Mouse (Mus musculus): ENCODE data around the gene Postn. TPM values are rescaled to one million over a fixed set of nuclear protein-coding genes. Genes with fewer than 3 reads are reported as not detected.

The Postn gene
- polyA plus RNA-seq, 1 experiment: 10.1 TPM

GRCm38 (mm10) chr3:54411052-54411451 is 50.1 kb downstream of the Postn start:
- no peak overlapping the region for H3K4me3 ChIP-seq (ENCODE audit: low read depth, low read length)
- TF ChIP-seq EP300 (IDR thresholded peaks at IDR 0.05; ENCODE audit: insufficient read depth, low read depth, low read length): no peak
- TF ChIP-seq POLR2A (IDR thresholded peaks at IDR 0.05; ENCODE audit: insufficient read depth, low read length): no peak
- no peak for TF ChIP-seq CTCF (IDR thresholded peaks at IDR 0.05; ENCODE audit: low read depth, low read length)
- no peaks in the 10 kb centered on the region for H3K27me3 ChIP-seq (ENCODE audit: control insufficient read depth, insufficient read depth, low read length, poor library complexity, severe bottlenecking)
- no peak overlapping the region for H3K27ac ChIP-seq (ENCODE audit: insufficient read depth, low read length)
- no peak overlapping the region for H3K9ac ChIP-seq (ENCODE audit: low read depth, poor library complexity, severe bottlenecking)
- H3K9me3 ChIP-seq (replicated peaks; ENCODE audit: control insufficient read depth, insufficient read depth, low read length, poor library complexity, severe bottlenecking): no peaks in the 10 kb centered on the region
- H3K36me3 ChIP-seq (ENCODE audit: control insufficient read depth, insufficient read depth, low read length, poor library complexity, severe bottlenecking): no peaks in the 10 kb centered on the region
- no peaks in the 10 kb centered on the region for H3K4me1 ChIP-seq (ENCODE audit: control insufficient read depth, insufficient read depth, low read length)

- Histone ChIP-seq H3K4me3 (ENCODE audit: low read depth, low read length) (no peak overlapping the region), H3K9me3 (replicated peaks; ENCODE audit: control insufficient read depth, insufficient read depth, low read length, poor library complexity, severe bottlenecking) (no peaks in the 10 kb centered on the region), H3K27me3 (ENCODE audit: control insufficient read depth, insufficient read depth, low read length, poor library complexity, severe bottlenecking) (no peaks in the 10 kb centered on the region), H3K36me3 (ENCODE audit: control insufficient read depth, insufficient read depth, low read length, poor library complexity, severe bottlenecking) (no peaks in the 10 kb centered on the region), H3K27ac (ENCODE audit: insufficient read depth, low read length) (no peak overlapping the region), H3K9ac (ENCODE audit: low read depth, poor library complexity, severe bottlenecking) (no peak overlapping the region), H3K4me1 (ENCODE audit: control insufficient read depth, insufficient read depth, low read length) (no peaks in the 10 kb centered on the region)
- TF ChIP-seq EP300 (IDR thresholded peaks at IDR 0.05; ENCODE audit: insufficient read depth, low read depth, low read length): no peak
- TF ChIP-seq CTCF (IDR thresholded peaks at IDR 0.05; ENCODE audit: low read depth, low read length): no peak
- no peak for TF ChIP-seq POLR2A (IDR thresholded peaks at IDR 0.05; ENCODE audit: insufficient read depth, low read length)
Observed at GRCm38 (mm10) chr3:54412885-54413583, 52.1 kb downstream of the Postn start.

- Histone ChIP-seq H3K27ac (ENCODE audit: insufficient read depth, low read length) (no peak overlapping the region), H3K4me1 (ENCODE audit: control insufficient read depth, insufficient read depth, low read length) (no peaks in the 10 kb centered on the region), H3K9me3 (replicated peaks; ENCODE audit: control insufficient read depth, insufficient read depth, low read length, poor library complexity, severe bottlenecking) (no peaks in the 10 kb centered on the region), H3K27me3 (ENCODE audit: control insufficient read depth, insufficient read depth, low read length, poor library complexity, severe bottlenecking) (no peaks in the 10 kb centered on the region), H3K9ac (ENCODE audit: low read depth, poor library complexity, severe bottlenecking) (no peak overlapping the region), H3K4me3 (ENCODE audit: low read depth, low read length) (no peak overlapping the region), H3K36me3 (ENCODE audit: control insufficient read depth, insufficient read depth, low read length, poor library complexity, severe bottlenecking) (no peaks in the 10 kb centered on the region)
- no peak for TF ChIP-seq CTCF (IDR thresholded peaks at IDR 0.05; ENCODE audit: low read depth, low read length)
- TF ChIP-seq POLR2A (IDR thresholded peaks at IDR 0.05; ENCODE audit: insufficient read depth, low read length): no peak
- no peak for TF ChIP-seq EP300 (IDR thresholded peaks at IDR 0.05; ENCODE audit: insufficient read depth, low read depth, low read length)
Observed at GRCm38 (mm10) chr3:54413584-54413897, 52.6 kb downstream of the Postn start.

- Histone ChIP-seq H3K9ac (ENCODE audit: low read depth, poor library complexity, severe bottlenecking) (no peak overlapping the region), H3K27me3 (ENCODE audit: control insufficient read depth, insufficient read depth, low read length, poor library complexity, severe bottlenecking) (no peaks in the 10 kb centered on the region), H3K36me3 (ENCODE audit: control insufficient read depth, insufficient read depth, low read length, poor library complexity, severe bottlenecking) (no peaks in the 10 kb centered on the region), H3K4me3 (ENCODE audit: low read depth, low read length) (no peak overlapping the region), H3K27ac (ENCODE audit: insufficient read depth, low read length) (no peak overlapping the region), H3K9me3 (replicated peaks; ENCODE audit: control insufficient read depth, insufficient read depth, low read length, poor library complexity, severe bottlenecking) (no peaks in the 10 kb centered on the region), H3K4me1 (ENCODE audit: control insufficient read depth, insufficient read depth, low read length) (no peaks in the 10 kb centered on the region)
- TF ChIP-seq EP300 (IDR thresholded peaks at IDR 0.05; ENCODE audit: insufficient read depth, low read depth, low read length): no peak
Observed at GRCm38 (mm10) chr3:54414386-54414785, 53.5 kb downstream of the Postn start.

- Histone ChIP-seq H3K9me3 (replicated peaks; ENCODE audit: control insufficient read depth, insufficient read depth, low read length, poor library complexity, severe bottlenecking) (no peaks in the 10 kb centered on the region), H3K27ac (ENCODE audit: insufficient read depth, low read length) (no peak overlapping the region), H3K27me3 (ENCODE audit: control insufficient read depth, insufficient read depth, low read length, poor library complexity, severe bottlenecking) (no peaks in the 10 kb centered on the region), H3K36me3 (ENCODE audit: control insufficient read depth, insufficient read depth, low read length, poor library complexity, severe bottlenecking) (no peaks in the 10 kb centered on the region), H3K4me3 (ENCODE audit: low read depth, low read length) (no peak overlapping the region), H3K9ac (ENCODE audit: low read depth, poor library complexity, severe bottlenecking) (no peak overlapping the region), H3K4me1 (ENCODE audit: control insufficient read depth, insufficient read depth, low read length) (no peaks in the 10 kb centered on the region)
- TF ChIP-seq POLR2A (IDR thresholded peaks at IDR 0.05; ENCODE audit: insufficient read depth, low read length) (no peak), EP300 (IDR thresholded peaks at IDR 0.05; ENCODE audit: insufficient read depth, low read depth, low read length) (no peak), CTCF (IDR thresholded peaks at IDR 0.05; ENCODE audit: low read depth, low read length) (no peak)
Observed at GRCm38 (mm10) chr3:54417833-54418386, 57.0 kb downstream of the Postn start.

- Histone ChIP-seq H3K27me3 (ENCODE audit: control insufficient read depth, insufficient read depth, low read length, poor library complexity, severe bottlenecking) (no peaks in the 10 kb centered on the region), H3K9ac (ENCODE audit: low read depth, poor library complexity, severe bottlenecking) (no peak overlapping the region), H3K9me3 (replicated peaks; ENCODE audit: control insufficient read depth, insufficient read depth, low read length, poor library complexity, severe bottlenecking) (no peaks in the 10 kb centered on the region), H3K4me3 (ENCODE audit: low read depth, low read length) (no peak overlapping the region), H3K4me1 (ENCODE audit: control insufficient read depth, insufficient read depth, low read length) (no peaks in the 10 kb centered on the region), H3K36me3 (ENCODE audit: control insufficient read depth, insufficient read depth, low read length, poor library complexity, severe bottlenecking) (no peaks in the 10 kb centered on the region), H3K27ac (ENCODE audit: insufficient read depth, low read length) (no peak overlapping the region)
- no peak for TF ChIP-seq CTCF (IDR thresholded peaks at IDR 0.05; ENCODE audit: low read depth, low read length)
- no peak for TF ChIP-seq EP300 (IDR thresholded peaks at IDR 0.05; ENCODE audit: insufficient read depth, low read depth, low read length)
- TF ChIP-seq POLR2A (IDR thresholded peaks at IDR 0.05; ENCODE audit: insufficient read depth, low read length): no peak
Observed at GRCm38 (mm10) chr3:54420189-54420928, 59.5 kb downstream of the Postn start.
